Mouse (Mus musculus) lung, adult 2 months (tissue): ENCODE measurements around the gene Klk11.

ENCODE experiments used
- CTCF ChIP-seq: fragments of 200-500 bp; IDR thresholded peaks from 2 replicates; pipeline ENCODE4 v1.5.1; 2011; ENCODE audit warnings: mild to moderate bottlenecking, low read length, control low read depth; ENCODE audit not compliant: insufficient read depth
- POLR2A ChIP-seq: fragments of 200-500 bp; IDR thresholded peaks from 2 replicates; pipeline ENCODE4 v1.6.1; 2011; ENCODE audit warnings: low read depth, mild to moderate bottlenecking, control low read depth, low read length, borderline replicate concordance; ENCODE audit errors: extremely low read depth

DNA sequence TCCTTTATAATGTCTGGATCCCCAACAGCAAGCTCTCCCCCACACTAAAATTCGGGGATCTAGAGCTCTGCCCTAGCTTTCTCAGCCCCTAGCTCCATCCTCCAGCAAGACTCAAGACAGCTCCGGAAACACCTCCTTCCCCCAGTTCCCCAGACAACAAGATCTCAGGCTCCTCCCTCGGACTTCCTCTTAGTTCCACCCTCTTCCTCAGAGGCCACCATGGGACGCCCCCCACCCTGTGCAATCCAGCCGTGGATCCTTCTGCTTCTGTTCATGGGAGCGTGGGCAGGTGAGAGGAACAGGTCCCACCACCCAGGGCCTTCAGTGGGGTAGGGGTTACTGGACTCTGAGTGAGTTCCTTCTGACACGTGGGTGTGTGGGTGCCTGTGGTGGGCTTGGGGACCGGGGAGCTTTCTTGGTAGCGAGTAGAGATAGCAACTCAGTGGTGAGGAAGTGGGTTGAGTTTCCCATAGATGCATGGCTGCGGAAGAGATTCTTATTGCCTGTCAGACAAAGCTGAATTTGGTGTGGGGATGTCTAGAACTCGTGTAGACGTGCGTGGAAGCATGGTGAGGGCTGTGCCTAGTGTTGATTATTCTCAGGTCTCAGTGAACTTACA, 23.5 kb downstream of the Klk11 start:
- no peak for TF ChIP-seq CTCF
- TF ChIP-seq POLR2A = no peak
